ENCODE assay signal across 8 mouse cellular contexts in genomic region chr17:84186451-84187202, GRCm38 (mm10). TPM values are rescaled to one million over a fixed set of nuclear protein-coding genes. Genes with fewer than 3 reads are reported as not detected.
A peak's percentile ranks its signal among the peaks of the same experiment; 100 is the strongest.
DNase-seq lines count a peak whose midpoint lies in the region; ATAC-seq and TF ChIP-seq lines count a peak whose summit lies in the region.

No protein-coding gene starts in this region.

- no peak for TF ChIP-seq EP300 in MEL (IDR thresholded peaks at IDR 0.05; ENCODE audit: low read depth in 1 of 2, low read length in 2 of 2)

- intact Hi-C loops in heart, postnatal 10 days (cut with DNase I): no loop called here

- peak overlapping the region; percentile 71 to 72 for H3K4me3 ChIP-seq in MEL (ENCODE audit: control insufficient read depth in 1 of 2, insufficient read depth in 1 of 2, low read depth in 2 of 2, low read length in 2 of 2)
- H3K4me3 ChIP-seq in embryonic facial prominence, embryonic 15.5 days (replicated peaks): peak overlapping the region; percentile 78
- peak overlapping the region; percentile 59 for H3K4me3 ChIP-seq in midbrain, embryonic 13.5 days (replicated peaks)
- H3K4me3 ChIP-seq in stomach, embryonic 16.5 days (replicated peaks; ENCODE audit: low read length): peak overlapping the region; percentile 90

- H3K4me2 ChIP-seq in embryonic facial prominence, embryonic 15.5 days (replicated peaks): peak overlapping the region; percentile 44
- H3K4me2 ChIP-seq in midbrain, embryonic 13.5 days (replicated peaks): peak overlapping the region; percentile 72
- peak overlapping the region; percentile 68 for H3K4me2 ChIP-seq in stomach, embryonic 16.5 days (ENCODE audit: low read depth, low read length)

- peaks cover 10 to 27% of the 10 kb centered on the region in 2 experiments for H3K4me1 ChIP-seq in MEL (ENCODE audit: control insufficient read depth in 1 of 2, insufficient read depth in 2 of 2, low read length in 2 of 2)
- peaks cover 50% of the 10 kb centered on the region for H3K4me1 ChIP-seq in embryonic facial prominence, embryonic 15.5 days
- peaks cover 42% of the 10 kb centered on the region for H3K4me1 ChIP-seq in midbrain, embryonic 13.5 days (replicated peaks)
- peaks cover 39% of the 10 kb centered on the region for H3K4me1 ChIP-seq in stomach, embryonic 16.5 days (ENCODE audit: control insufficient read depth, insufficient read depth, low read length)

- peaks cover 67% of the 10 kb centered on the region for H3K79me2 ChIP-seq in MEL (ENCODE audit: control insufficient read depth, insufficient read depth, low read length, poor library complexity)

- DNase-seq in 416B (ENCODE audit: low read depth): peak; percentile 57
- peak; percentile 87 for DNase-seq in MEL (ENCODE audit: low read depth, low spot score)
- peak; percentile 74 to 76 for DNase-seq in heart, postnatal 10 days
- DNase-seq in layer of hippocampus, postnatal 14 days (ENCODE audit: low spot score in 2 of 2): peak; percentile 40 to 50

- peak overlapping the region; percentile 92 for H3K9ac ChIP-seq in MEL (ENCODE audit: control insufficient read depth, low read depth, low read length, poor library complexity, severe bottlenecking)
- peak overlapping the region; percentile 90 for H3K9ac ChIP-seq in embryonic facial prominence, embryonic 15.5 days
- H3K9ac ChIP-seq in midbrain, embryonic 13.5 days (replicated peaks): peak overlapping the region; percentile 79
- H3K9ac ChIP-seq in stomach, embryonic 16.5 days (ENCODE audit: low read length): peak overlapping the region; percentile 98

- H3K9me3 ChIP-seq in MEL (replicated peaks; ENCODE audit: insufficient read depth, low read length): no peaks in the 10 kb centered on the region
- no peaks in the 10 kb centered on the region for H3K9me3 ChIP-seq in embryonic facial prominence, embryonic 15.5 days (replicated peaks)
- H3K9me3 ChIP-seq in midbrain, embryonic 13.5 days: no peaks in the 10 kb centered on the region
- no peaks in the 10 kb centered on the region for H3K9me3 ChIP-seq in stomach, embryonic 16.5 days (replicated peaks; ENCODE audit: control insufficient read depth, low read length)

- under 1% methylated on average over 72 of the region's 80 CpGs for WGBS in embryonic facial prominence, embryonic 15.5 days
- under 1% methylated on average over 73 of the region's 80 CpGs for WGBS in midbrain, embryonic 13.5 days
- WGBS in stomach, embryonic 16.5 days: under 1% methylated on average over 79 of the region's 80 CpGs

- peaks cover 8 to 17% of the 10 kb centered on the region in 2 experiments for H3K36me3 ChIP-seq in MEL (ENCODE audit: control insufficient read depth in 1 of 2, insufficient read depth in 2 of 2, low read length in 2 of 2)
- H3K36me3 ChIP-seq in embryonic facial prominence, embryonic 15.5 days: 0 out of 2 replicates have a peak, but pooled peaks cover 4% of the 10 kb centered on the region
- H3K36me3 ChIP-seq in midbrain, embryonic 13.5 days: peaks cover 2% of the 10 kb centered on the region
- H3K36me3 ChIP-seq in stomach, embryonic 16.5 days (ENCODE audit: control insufficient read depth, insufficient read depth, low read length): no peaks in the 10 kb centered on the region

- no peaks in the 10 kb centered on the region for H3K27me3 ChIP-seq in MEL (ENCODE audit: control insufficient read depth in 1 of 2, insufficient read depth in 2 of 2, low read length in 2 of 2)
- H3K27me3 ChIP-seq in embryonic facial prominence, embryonic 15.5 days: no peaks in the 10 kb centered on the region
- peaks cover 12% of the 10 kb centered on the region for H3K27me3 ChIP-seq in midbrain, embryonic 13.5 days
- no peaks in the 10 kb centered on the region for H3K27me3 ChIP-seq in stomach, embryonic 16.5 days (ENCODE audit: control insufficient read depth, insufficient read depth, low read length)

- TF ChIP-seq RAD21 in MEL (IDR thresholded peaks at IDR 0.05; ENCODE audit: low read depth, low read length): no peak

- peak overlapping the region; percentile 96 for H3K27ac ChIP-seq in MEL (ENCODE audit: control insufficient read depth, low read depth, low read length)
- H3K27ac ChIP-seq in embryonic facial prominence, embryonic 15.5 days (replicated peaks): peak overlapping the region; percentile 91
- H3K27ac ChIP-seq in midbrain, embryonic 13.5 days: peak overlapping the region; percentile 77
- H3K27ac ChIP-seq in stomach, embryonic 16.5 days (ENCODE audit: low read length): peak overlapping the region; percentile 98

- peak in 1 of 3 experiments; percentile 27; a peak in 1 of 6 replicates for TF ChIP-seq CTCF in MEL (IDR thresholded peaks at IDR 0.05 in 2 of 3, conservative IDR thresholded peaks at IDR 0.05 in 1 of 3; ENCODE audit: control insufficient read depth in 1 of 3, insufficient read depth in 1 of 3, low read depth in 2 of 3, low read length in 3 of 3, poor library complexity in 1 of 3, severe bottlenecking in 1 of 3)

- ATAC-seq in embryonic facial prominence, embryonic 15.5 days (ENCODE audit: insufficient number of reproducible peaks, low FRiP score, low TSS enrichment, low read depth): no peak
- ATAC-seq in midbrain, embryonic 13.5 days: no peak
- no peak for ATAC-seq in stomach, embryonic 16.5 days (ENCODE audit: insufficient read depth, low FRiP score)
- ATAC-seq in inflammation-experienced regulatory T-cells, adult 6 months: no peak

- TF ChIP-seq POLR2A in MEL (IDR thresholded peaks at IDR 0.05; ENCODE audit: control insufficient read depth in 1 of 2, insufficient read depth in 1 of 2, low read depth in 1 of 2, low read length in 2 of 2, poor library complexity in 1 of 2): no peak

TF ChIP-seq in MEL, 35 proteins besides CTCF, POLR2A, EP300 and RAD21:
- TF ChIP-seq ETS1 (IDR thresholded peaks at IDR 0.05; ENCODE audit: low read depth, low read length) (no peak), POLR2AphosphoS5 (IDR thresholded peaks at IDR 0.05; ENCODE audit: borderline replicate concordance, low read depth, low read length) (peak; percentile 95), MAFK (IDR thresholded peaks at IDR 0.05; ENCODE audit: borderline replicate concordance, low read depth, low read length) (no peak), ZC3H11A (IDR thresholded peaks at IDR 0.05; ENCODE audit: low read depth, low read length) (no peak), ZNF384 (IDR thresholded peaks at IDR 0.05; ENCODE audit: low read depth, low read length) (no peak), UBTF (IDR thresholded peaks at IDR 0.05; ENCODE audit: borderline replicate concordance, insufficient read depth, low read depth, low read length) (peak; percentile 96), TCF12 (IDR thresholded peaks at IDR 0.05; ENCODE audit: low read depth, low read length) (no peak)

RNA-seq across cellular contexts. Expression of gene Zfp36l2, which starts 1.1 kb away (rescaled TPM):
- total RNA-seq in MEL (2012; rRNA removed): 93.6 and 98.4 TPM in 2 replicates
- 100 to 1,000 TPM in 1 of 2 experiments, 10 to 100 TPM in 1; 68.5 to 174 TPM for polyA plus RNA-seq in MEL (2012; ENCODE audit: insufficient read depth in 1 of 2, insufficient read length in 2 of 2, low read depth in 1 of 2, low replicate concordance in 2 of 2, missing spikeins in 1 of 2)
- 22.8 and 23.1 TPM in 2 replicates for polyA plus RNA-seq in embryonic facial prominence, embryonic 15.5 days (2015; fragmentation: Nextera tagmentation; extraction: Ambion mirVana)
- 10 to 100 TPM; 36.9 to 42.5 TPM for total RNA-seq in heart, postnatal 10 days (2021)
- total RNA-seq in layer of hippocampus, postnatal 14 days (2021): 10 to 100 TPM; 22.7 to 29.5 TPM
- 3.6 and 4.4 TPM in 2 replicates for polyA plus RNA-seq in midbrain, embryonic 13.5 days (2015; fragmentation: Nextera tagmentation; extraction: Ambion mirVana)
- polyA plus RNA-seq in stomach, embryonic 16.5 days (2015; fragmentation: Nextera tagmentation; extraction: Ambion mirVana): 12.7 and 14.5 TPM in 2 replicates
- polyA plus RNA-seq in inflammation-experienced regulatory T-cells, adult 6 months (2017; shearing (Covaris generic)): 10 to 100 TPM; 30.4 to 54.7 (median 42.3) TPM
